Mouse (Mus musculus) E14TG2a.4 (cell line): ENCODE data around the gene Nfkb2.

Source experiments
- CTCF ChIP-seq: conservative IDR thresholded peaks from 2 replicates; pipeline ENCODE4 v1.5.1; 2014; ENCODE audit warnings: low read length
- NANOG ChIP-seq: IDR thresholded peaks from 2 replicates; pipeline ENCODE4 v1.6.1; 2014; ENCODE audit warnings: borderline replicate concordance, low read length, mixed read lengths
- POU5F1 ChIP-seq: IDR thresholded peaks from 2 replicates; pipeline ENCODE4 v1.6.1; 2014; ENCODE audit warnings: low read length, borderline replicate concordance

DNA sequence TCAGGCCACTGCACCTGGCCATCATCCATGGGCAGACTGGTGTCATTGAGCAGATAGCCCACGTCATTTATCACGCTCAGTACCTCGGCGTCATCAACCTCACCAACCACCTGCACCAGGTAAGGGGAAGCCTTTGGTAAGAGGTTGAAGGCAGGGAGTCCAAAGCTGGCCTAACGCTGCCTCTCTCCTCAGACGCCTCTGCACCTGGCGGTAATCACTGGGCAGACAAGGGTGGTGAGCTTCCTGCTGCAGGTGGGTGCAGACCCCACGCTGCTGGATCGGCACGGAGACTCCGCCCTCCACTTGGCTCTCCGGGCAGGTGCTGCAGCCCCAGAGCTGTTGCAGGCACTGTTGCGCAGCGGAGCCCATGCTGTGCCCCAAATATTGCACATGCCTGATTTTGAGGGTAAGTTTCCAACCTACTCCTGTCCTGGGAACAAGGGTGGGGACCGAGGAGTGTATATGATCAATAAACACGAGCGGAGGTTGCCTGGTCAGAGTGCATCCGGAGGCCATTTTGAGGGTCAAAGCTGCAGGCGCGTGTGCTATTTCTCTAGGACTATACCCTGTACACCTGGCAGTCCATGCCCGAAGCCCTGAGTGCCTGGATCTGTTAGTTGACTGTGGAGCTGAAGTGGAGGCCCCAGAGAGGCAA lies 5.7 kb downstream of the Nfkb2 start:
- TF ChIP-seq CTCF (no peak), NANOG (no peak), POU5F1 (no peak)
